Mouse (Mus musculus) T-cell, adult 66 days (primary cell): ENCODE data around the gene Pcbp3. TPM values are rescaled to one million over a fixed set of nuclear protein-coding genes. Genes with fewer than 3 reads are reported as not detected.

Experiments
- total RNA-seq, 2 experiments: library from RNA; stranded (reverse); gene quantifications; 3 replicates in 1 of 2; 4 replicates in 1 of 2; pipeline ENCODE4 v1.2.4; 2023

Gene Pcbp3
- 10 to 100 TPM; 11.2 to 11.6 TPM for total RNA-seq

DNA sequence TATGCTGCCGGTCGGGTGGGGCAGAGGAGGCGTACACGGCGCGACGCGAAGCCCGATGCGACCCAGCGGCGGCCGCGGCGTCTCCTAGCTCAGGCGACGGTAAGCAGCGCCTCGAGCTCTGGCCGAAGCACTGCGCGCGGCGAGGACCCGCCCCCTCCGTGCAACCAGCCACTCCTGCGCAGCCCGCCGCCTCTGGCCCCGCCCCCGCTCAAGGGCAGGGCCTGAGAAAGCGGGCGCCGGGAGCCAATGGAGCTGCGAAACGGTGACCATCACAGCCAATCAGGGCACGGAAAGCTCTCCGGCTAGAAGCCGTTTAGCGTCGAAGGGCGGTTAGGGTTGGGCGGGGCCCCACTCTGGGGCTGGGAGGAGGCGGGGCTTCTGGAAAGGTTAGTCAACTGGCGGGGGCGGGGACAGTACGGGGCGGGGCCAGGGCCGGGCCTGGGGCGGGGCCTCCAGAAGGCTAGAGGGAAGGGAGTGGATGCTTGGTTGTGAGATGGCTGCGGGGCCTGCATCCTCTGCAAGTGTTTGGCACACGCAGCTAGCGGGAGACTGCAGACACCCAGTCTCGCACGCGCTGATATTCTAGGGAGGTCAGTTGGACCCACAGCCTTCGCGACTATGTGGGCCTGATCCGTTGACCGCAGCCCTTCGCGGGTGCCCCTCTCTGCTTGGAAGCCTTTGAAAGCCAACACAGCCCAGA, at the start of gene Pcbp3:
Gene Pcbp3, minus strand, starts transcription at position 98 of the 700 bp plus-strand sequence.

DNA sequence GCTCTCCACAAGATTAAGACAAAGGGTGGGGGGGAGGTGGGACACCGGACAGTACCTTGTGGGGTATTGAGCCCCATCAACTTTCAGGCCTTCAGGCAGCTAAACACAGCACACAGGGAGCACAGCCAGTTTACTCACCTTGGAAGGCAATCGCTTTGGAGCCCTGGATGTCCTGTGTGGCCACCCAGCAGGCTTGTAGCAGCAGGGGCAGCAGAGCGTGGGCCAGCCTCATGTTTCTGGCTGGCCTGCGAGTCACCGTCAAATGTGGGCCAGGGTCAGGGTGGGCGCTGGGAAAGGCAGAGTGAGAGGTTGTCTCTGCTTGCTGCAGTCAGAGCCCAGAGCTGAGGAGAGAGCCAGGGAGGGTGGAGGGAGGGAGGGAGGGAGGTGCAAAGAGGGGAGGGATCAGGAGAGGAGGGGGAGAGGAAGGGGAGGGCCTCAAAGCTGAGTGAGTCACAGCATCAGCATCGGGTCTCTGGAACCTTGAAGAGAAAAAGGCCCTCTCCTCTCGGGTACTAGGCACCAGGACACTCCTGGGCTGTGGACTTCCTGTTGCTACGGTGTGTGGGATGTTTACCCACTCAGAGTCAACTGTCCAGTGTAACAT, 235.9 kb downstream of the Pcbp3 start, which contains the start of gene Col6a1:
Gene Col6a1, minus strand, starts transcription at position 487 of the 604 bp plus-strand sequence.

Other genes starting within 250 kb of the Pcbp3 start
- gene Col6a1, start 235.7 kb downstream of the Pcbp3 start, total RNA-seq = not detected
- gene Slc19a1, start 70.4 kb upstream of the Pcbp3 start, total RNA-seq = 10 to 100 TPM; 20.2 to 21.5 TPM
- under 1 TPM; 0.44 to 0.61 TPM for gene Col18a1, start 204.7 kb upstream of the Pcbp3 start, total RNA-seq